Mouse (Mus musculus): ENCODE data around the gene Acot13.
A peak's percentile ranks its signal among the peaks of the same experiment; 100 is the strongest.
"Not testable (repeated sequence)": the region's sequence is repeated elsewhere in the genome, so short reads cannot be mapped to it uniquely, and the experiment has no call there.

Gene Acot13

GRCm38 (mm10) chr13:24786014-24786490, 45.3 kb downstream of the Acot13 start:
- DNase-seq (ENCODE audit: low spot score), result no peak

DNA sequence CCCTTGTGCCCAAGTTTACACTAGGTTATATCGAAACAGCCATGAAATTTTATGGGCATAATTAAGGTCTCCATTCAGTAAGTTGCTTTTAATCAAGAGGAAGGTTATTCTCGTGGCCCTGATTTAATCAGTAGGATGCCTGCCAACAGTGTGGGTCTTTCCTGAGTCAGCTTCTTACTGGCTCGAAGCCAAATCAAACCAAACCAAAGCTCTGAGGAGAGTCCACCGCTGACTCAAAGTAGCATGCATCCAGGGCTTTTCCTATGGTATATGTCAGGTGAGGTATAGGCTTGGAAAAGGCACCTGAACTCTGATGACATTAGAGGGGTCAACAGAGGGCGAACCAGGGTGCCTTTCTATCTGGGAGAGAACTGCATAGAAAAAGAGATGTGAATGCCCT, 49.4 kb downstream of the Acot13 start:
- no peak for DNase-seq (ENCODE audit: low spot score)

- DNase-seq (ENCODE audit: low spot score), result no peak
Measured at GRCm38 (mm10) chr13:24778706-24779380, 52.5 kb downstream of the Acot13 start.

GRCm38 (mm10) chr13:24778026-24778425, 53.3 kb downstream of the Acot13 start:
- DNase-seq (ENCODE audit: low spot score), result no peak

DNA sequence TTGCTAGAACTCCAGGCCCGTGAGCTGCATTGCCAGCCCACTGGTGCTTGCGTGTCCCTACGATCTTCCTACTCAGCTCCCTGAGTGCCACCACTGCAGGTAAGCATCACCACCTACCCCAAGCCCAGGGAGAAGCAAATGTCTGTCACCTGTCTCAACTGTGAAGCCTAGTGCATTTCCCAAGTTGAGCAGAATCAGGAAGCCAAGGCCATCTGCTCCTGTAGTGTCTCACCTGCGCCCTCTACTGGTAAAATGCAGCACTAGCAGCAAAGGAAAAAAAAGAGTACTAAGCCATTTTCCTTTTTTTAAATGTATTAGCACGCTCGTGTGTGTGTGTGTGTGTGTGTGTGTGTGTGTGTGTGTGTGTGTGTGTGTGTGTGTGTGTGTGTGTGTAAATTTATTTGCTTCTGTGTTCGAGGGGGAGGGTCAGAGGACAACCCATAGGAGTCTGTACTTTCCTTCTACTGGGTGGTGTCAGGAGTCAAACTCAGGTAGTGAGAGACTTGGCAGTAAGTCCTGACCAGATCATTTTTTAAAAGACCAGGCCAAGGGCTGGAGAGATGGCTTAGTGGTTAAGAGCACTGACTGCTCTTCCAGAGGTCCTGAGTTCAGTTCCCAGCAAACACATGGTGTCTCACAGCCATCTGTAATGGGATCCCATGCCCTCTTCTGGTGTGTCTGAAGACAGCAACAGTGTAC, 55.0 kb downstream of the Acot13 start:
- peak; percentile 73 for DNase-seq (ENCODE audit: low spot score)

DNA sequence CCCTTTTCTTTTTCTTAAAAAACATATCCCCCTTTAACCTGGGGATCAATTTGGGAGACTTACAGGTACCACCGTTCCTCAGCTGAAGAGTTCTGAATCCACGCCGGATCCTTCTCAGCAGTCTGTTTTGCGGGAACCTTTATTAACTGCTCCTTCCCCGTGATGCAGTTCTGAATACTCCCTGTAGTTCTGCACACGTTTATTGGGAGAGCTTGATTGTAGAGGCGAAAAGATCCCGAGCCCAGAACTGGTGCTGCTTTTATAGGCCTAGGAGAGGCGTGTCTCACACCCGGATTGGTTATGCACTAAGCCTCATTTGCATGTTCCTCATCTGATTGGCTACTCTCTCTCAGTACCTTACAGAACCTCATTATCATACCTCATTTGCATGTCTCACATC, 59.9 kb downstream of the Acot13 start:
- not testable (repeated sequence) for DNase-seq (ENCODE audit: low spot score)
